Mouse (Mus musculus) liver, adult 2 months (tissue): ENCODE results near the gene Gm45808. TPM values are rescaled to one million over a fixed set of nuclear protein-coding genes. Genes with fewer than 3 reads are reported as not detected.
"Not testable (repeated sequence)": the region's sequence is repeated elsewhere in the genome, so short reads cannot be mapped to it uniquely, and the experiment has no call there.

ENCODE experiments used
- DNase-seq: peaks from one replicate; pipeline ENCODE4 v3.0.0-alpha.2; 2011; ENCODE audit warnings: low read depth, low spot score; ENCODE audit errors: extremely low read depth
- H3K27ac ChIP-seq: fragments of 200-500 bp; replicated peaks from 2 replicates; pipeline ENCODE4 v1.5.1; 2012; ENCODE audit warnings: low read depth, mild to moderate bottlenecking, control low read depth, inconsistent platforms, low read length; ENCODE audit not compliant: insufficient read depth
- H3K27me3 ChIP-seq: fragments of 200-500 bp; 2 replicates; pipeline ENCODE4 v1.6.1; 2012; ENCODE audit warnings: mild to moderate bottlenecking, moderate library complexity, low read length, inconsistent platforms; ENCODE audit not compliant: control insufficient read depth, insufficient read depth
- H3K36me3 ChIP-seq: fragments of 200-500 bp; 2 replicates; pipeline ENCODE4 v1.6.1; 2012; ENCODE audit warnings: low read length, inconsistent platforms; ENCODE audit not compliant: control insufficient read depth, insufficient read depth
- H3K4me1 ChIP-seq: fragments of 200-500 bp; 2 replicates; pipeline ENCODE4 v1.6.1; 2011; ENCODE audit warnings: low read length; ENCODE audit not compliant: control insufficient read depth, insufficient read depth
- H3K4me3 ChIP-seq: fragments of 200-500 bp; 2 replicates; pipeline ENCODE4 v1.5.1; 2011; ENCODE audit warnings: low read depth, mild to moderate bottlenecking, control low read depth, low read length, moderate library complexity; ENCODE audit not compliant: insufficient read depth
- H3K79me2 ChIP-seq: fragments of 200-500 bp; 2 replicates; pipeline ENCODE4 v1.6.1; 2012; ENCODE audit warnings: inconsistent platforms, mild to moderate bottlenecking, low read length, moderate library complexity; ENCODE audit not compliant: control insufficient read depth, insufficient read depth
- H3K9ac ChIP-seq: fragments of 200-500 bp; 2 replicates; pipeline ENCODE4 v1.6.1; 2012; ENCODE audit warnings: low read depth, mild to moderate bottlenecking, control low read depth, inconsistent platforms, low read length
- CTCF ChIP-seq: fragments of 200-500 bp; IDR thresholded peaks from 2 replicates; pipeline ENCODE4 v1.5.1; 2011; ENCODE audit warnings: low read depth, low read length, control low read depth
- POLR2A ChIP-seq: fragments of 200-500 bp; IDR thresholded peaks from 2 replicates; pipeline ENCODE4 v1.6.1; 2011; ENCODE audit warnings: low read length, control low read depth; ENCODE audit not compliant: insufficient read depth; ENCODE audit errors: extremely low read depth
- WGBS: fragments of 180-500 bp; shearing (Covaris S2); methylation state at CpG from one replicate; pipeline ENCODE4 v1.1.7; 2018; 5-methylcytosine and 5-hydroxymethylcytosine counted together
- polyA plus RNA-seq: library from polyadenylated mRNA; depleted of rRNA; stranded (reverse); fragments of >200 nt; gene quantifications from 2 replicates; pipeline ENCODE4 v1.2.3, GENCODE M21; 2012
- total RNA-seq: library from RNA; depleted of rRNA; stranded (reverse); fragments of >200 nt; gene quantifications from 2 replicates; pipeline ENCODE4 v1.2.3, GENCODE M21; 2014

The Gm45808 gene
- total and polyA plus RNA-seq, 2 experiments: 0.28 to 1.3 TPM

- TF ChIP-seq POLR2A (no peak), CTCF (no peak)
- Histone ChIP-seq H3K36me3 (peaks cover 4% of the 10 kb centered on the region), H3K4me3 (no peak overlapping the region), H3K4me1 (peaks cover 21% of the 10 kb centered on the region), H3K27me3 (no peaks in the 10 kb centered on the region), H3K27ac (no peak overlapping the region), H3K9ac (no peak overlapping the region), H3K79me2 (peaks cover 16% of the 10 kb centered on the region; the same call in 1 of the 2 replicates)
- DNase-seq: no peak
- 92% methylated on average over 12 of the region's 12 CpGs for WGBS
These were observed 21.5 kb downstream of the Gm45808 start for GRCm38 (mm10) chr7:45465112-45465511.

GRCm38 (mm10) chr7:45463987-45464778, 22.4 kb downstream of the Gm45808 start:
- H3K27ac ChIP-seq: no peak overlapping the region
- peaks cover 4% of the 10 kb centered on the region for H3K36me3 ChIP-seq
- H3K4me3 ChIP-seq: no peak overlapping the region
- TF ChIP-seq CTCF (no peak), POLR2A (no peak)
- H3K4me1 ChIP-seq: peaks cover 21% of the 10 kb centered on the region
- peak; percentile 51 for DNase-seq
- H3K9ac ChIP-seq: no peak overlapping the region
- H3K79me2 ChIP-seq: peaks cover 17% of the 10 kb centered on the region
- H3K27me3 ChIP-seq: no peaks in the 10 kb centered on the region
- WGBS: 72% methylated on average over 7 of the region's 7 CpGs

GRCm38 (mm10) chr7:45462868-45463267, 23.7 kb downstream of the Gm45808 start:
- H3K27ac ChIP-seq, H3K4me3 ChIP-seq, H3K9ac ChIP-seq, DNase-seq, H3K27me3 ChIP-seq: not testable (repeated sequence)
- Histone ChIP-seq H3K4me1 (peaks cover 21% of the 10 kb centered on the region), H3K79me2 (peaks cover 23% of the 10 kb centered on the region), H3K36me3 (peaks cover 14% of the 10 kb centered on the region)
- whole genome bisulfite sequencing: 79% methylated on average over 4 of the region's 4 CpGs

GRCm38 (mm10) chr7:45462325-45462724, 24.3 kb downstream of the Gm45808 start:
- Histone ChIP-seq H3K9ac (no peak overlapping the region), H3K4me3 (no peak overlapping the region), H3K4me1 (peaks cover 23% of the 10 kb centered on the region), H3K36me3 (peaks cover 18% of the 10 kb centered on the region), H3K79me2 (peaks cover 23% of the 10 kb centered on the region), H3K27ac (no peak overlapping the region), H3K27me3 (no peaks in the 10 kb centered on the region)
- WGBS: 82% methylated on average over 4 of the region's 4 CpGs
- no peak for DNase-seq
- TF ChIP-seq CTCF: no peak
- TF ChIP-seq POLR2A: no peak

- peaks cover 23% of the 10 kb centered on the region for H3K79me2 ChIP-seq
- no peak for DNase-seq
- TF ChIP-seq POLR2A: no peak
- TF ChIP-seq CTCF: no peak
- H3K4me1 ChIP-seq: peaks cover 23% of the 10 kb centered on the region
- H3K27me3 ChIP-seq: no peaks in the 10 kb centered on the region
- H3K4me3 ChIP-seq: no peak overlapping the region
- peaks cover 18% of the 10 kb centered on the region for H3K36me3 ChIP-seq
- peak overlapping the region; percentile 74 for H3K27ac ChIP-seq
- no peak overlapping the region for H3K9ac ChIP-seq
- WGBS: 84% methylated on average over 4 of the region's 4 CpGs
These were observed 24.8 kb downstream of the Gm45808 start for GRCm38 (mm10) chr7:45461781-45462180.

GRCm38 (mm10) chr7:45461326-45461725, 25.3 kb downstream of the Gm45808 start:
- no peaks in the 10 kb centered on the region for H3K27me3 ChIP-seq
- no peak for TF ChIP-seq CTCF
- TF ChIP-seq POLR2A: no peak
- H3K9ac ChIP-seq: peak overlapping the region; percentile 76
- peak overlapping the region; percentile 99 for H3K27ac ChIP-seq
- WGBS: 58% methylated on average over 4 of the region's 5 CpGs
- no peak for DNase-seq
- peak overlapping the region; percentile 32; the same call in 1 of the 2 replicates for H3K4me3 ChIP-seq
- peaks cover 23% of the 10 kb centered on the region for H3K4me1 ChIP-seq
- H3K36me3 ChIP-seq: peaks cover 18% of the 10 kb centered on the region
- H3K79me2 ChIP-seq: peaks cover 20% of the 10 kb centered on the region
